Mouse (Mus musculus) MEL (cell line): ENCODE data around the gene Lurap1l. TPM values are rescaled to one million over a fixed set of nuclear protein-coding genes. Genes with fewer than 3 reads are reported as not detected.

Source experiments
- DNase-seq: peaks from one replicate; pipeline ENCODE4 v3.0.0; 2011; ENCODE audit warnings: low read depth, low spot score
- H3K27ac ChIP-seq: 2 replicates; pipeline ENCODE4 v1.5.1; 2012; ENCODE audit warnings: low read depth, mild to moderate bottlenecking, control low read depth, low read length, moderate library complexity; ENCODE audit not compliant: control insufficient read depth
- H3K27me3 ChIP-seq, 2 experiments: fragments of 150-350 bp in 1 of 2; sonication (generic) in 1 of 2; 2 replicates each; pipeline ENCODE4 v1.6.1; 2012; ENCODE audit warnings: low read length in 2 of 2, mild to moderate bottlenecking in 2 of 2, improper control_type of control experiment in 1 of 2, moderate library complexity in 1 of 2; ENCODE audit not compliant: insufficient read depth in 2 of 2, control insufficient read depth in 1 of 2
- H3K36me3 ChIP-seq, 2 experiments: 2 replicates each; pipeline ENCODE4 v1.6.1; 2012 to 2014; ENCODE audit warnings: low read length in 2 of 2, improper control_type of control experiment in 1 of 2, inconsistent platforms in 1 of 2, mild to moderate bottlenecking in 1 of 2; ENCODE audit not compliant: insufficient read depth in 2 of 2, control insufficient read depth in 1 of 2
- H3K4me1 ChIP-seq, 2 experiments: fragments of 150-350 bp in 1 of 2; sonication (generic) in 1 of 2; 2 replicates each; pipeline ENCODE4 v1.6.1; 2012; ENCODE audit warnings: low read length in 2 of 2, improper control_type of control experiment in 1 of 2, mild to moderate bottlenecking in 1 of 2; ENCODE audit not compliant: insufficient read depth in 2 of 2, control insufficient read depth in 1 of 2
- H3K4me3 ChIP-seq, 2 experiments: fragments of 150-350 bp in 1 of 2; sonication (generic) in 1 of 2; 2 replicates each; pipeline ENCODE4 v1.5.1; 2012; ENCODE audit warnings: low read depth in 2 of 2, low read length in 2 of 2, mild to moderate bottlenecking in 2 of 2, moderate library complexity in 2 of 2, control low read depth in 1 of 2, improper control_type of control experiment in 1 of 2; ENCODE audit not compliant: control insufficient read depth in 1 of 2, insufficient read depth in 1 of 2
- H3K79me2 ChIP-seq: 2 replicates; pipeline ENCODE4 v1.6.1; 2012; ENCODE audit warnings: mild to moderate bottlenecking, low read length, moderate library complexity; ENCODE audit not compliant: control insufficient read depth, poor library complexity, insufficient read depth
- H3K9ac ChIP-seq: 2 replicates; pipeline ENCODE4 v1.6.1; 2012; ENCODE audit warnings: low read depth, mild to moderate bottlenecking, control low read depth, low read length, moderate library complexity; ENCODE audit not compliant: control insufficient read depth, poor library complexity, severe bottlenecking
- H3K9me3 ChIP-seq: fragments of 150-350 bp; sonication (generic); replicated peaks from 2 replicates; pipeline ENCODE4 v1.6.1; 2012; ENCODE audit warnings: mild to moderate bottlenecking, low read length, improper control_type of control experiment, moderate library complexity; ENCODE audit not compliant: insufficient read depth
- BHLHE40 ChIP-seq: IDR thresholded peaks from 2 replicates; pipeline ENCODE4 v1.6.1; 2012; ENCODE audit warnings: low read depth, mild to moderate bottlenecking, inconsistent platforms, low read length, improper control_type of control experiment, borderline replicate concordance
- CHD1 ChIP-seq: IDR thresholded peaks from 2 replicates; pipeline ENCODE4 v1.6.1; 2012; ENCODE audit warnings: low read depth, mild to moderate bottlenecking, inconsistent platforms, low read length, improper control_type of control experiment
- CHD2 ChIP-seq: IDR thresholded peaks from 2 replicates; pipeline ENCODE4 v1.6.1; 2011; ENCODE audit warnings: low read length, improper control_type of control experiment
- CTCF ChIP-seq, 3 experiments: IDR thresholded peaks in 2 of 3; conservative IDR thresholded peaks in 1 of 3; 2 replicates each; pipeline ENCODE4 v1.5.1; 2011 to 2012; ENCODE audit warnings: low read length in 3 of 3, low read depth in 2 of 3, mild to moderate bottlenecking in 2 of 3, improper control_type of control experiment in 1 of 3, inconsistent platforms in 1 of 3, mixed read lengths in 1 of 3, moderate library complexity in 1 of 3; ENCODE audit not compliant: control insufficient read depth in 1 of 3, insufficient read depth in 1 of 3, poor library complexity in 1 of 3, severe bottlenecking in 1 of 3
- E2F4 ChIP-seq: IDR thresholded peaks from 2 replicates; pipeline ENCODE4 v1.6.1; 2011; ENCODE audit warnings: low read depth, low read length, improper control_type of control experiment, borderline replicate concordance
- ELF1 ChIP-seq: IDR thresholded peaks from 2 replicates; pipeline ENCODE4 v1.6.1; 2014; ENCODE audit warnings: low read depth, mild to moderate bottlenecking, inconsistent platforms, low read length, improper control_type of control experiment, moderate library complexity
- ETS1 ChIP-seq: IDR thresholded peaks from 2 replicates; pipeline ENCODE4 v1.6.1; 2012; ENCODE audit warnings: low read depth, mild to moderate bottlenecking, inconsistent platforms, low read length, improper control_type of control experiment, moderate library complexity
- KAT2A ChIP-seq: conservative IDR thresholded peaks from 2 replicates; pipeline ENCODE4 v1.6.1; 2012; ENCODE audit warnings: low read depth, low read length, improper control_type of control experiment, inconsistent platforms
- MAFK ChIP-seq: IDR thresholded peaks from 2 replicates; pipeline ENCODE4 v1.6.1; 2011; ENCODE audit warnings: low read depth, mild to moderate bottlenecking, low read length, improper control_type of control experiment, borderline replicate concordance
- MYB ChIP-seq: IDR thresholded peaks from 2 replicates; pipeline ENCODE4 v1.6.1; 2011; ENCODE audit warnings: mild to moderate bottlenecking, low read depth, low read length, improper control_type of control experiment
- MYC ChIP-seq: IDR thresholded peaks from 2 replicates; pipeline ENCODE4 v1.6.1; 2011; ENCODE audit warnings: low read depth, mild to moderate bottlenecking, low read length, improper control_type of control experiment, moderate library complexity
- NELFE ChIP-seq: IDR thresholded peaks from 2 replicates; pipeline ENCODE4 v1.6.1; 2011; ENCODE audit warnings: low read depth, low read length, improper control_type of control experiment
- POLR2A ChIP-seq, 2 experiments: IDR thresholded peaks; 2 replicates each; pipeline ENCODE4 v1.6.1; 2011 to 2012; ENCODE audit warnings: low read length in 2 of 2, mild to moderate bottlenecking in 2 of 2, control low read depth in 1 of 2, improper control_type of control experiment in 1 of 2, low read depth in 1 of 2, moderate library complexity in 1 of 2; ENCODE audit not compliant: control insufficient read depth in 1 of 2, insufficient read depth in 1 of 2, poor library complexity in 1 of 2
- SIN3A ChIP-seq: IDR thresholded peaks from 2 replicates; pipeline ENCODE4 v1.6.1; 2012; ENCODE audit warnings: low read length, improper control_type of control experiment, inconsistent platforms
- SMC3 ChIP-seq: IDR thresholded peaks from 2 replicates; pipeline ENCODE4 v1.6.1; 2011; ENCODE audit warnings: low read depth, low read length, improper control_type of control experiment
- TBP ChIP-seq: IDR thresholded peaks from 2 replicates; pipeline ENCODE4 v1.8.0; 2011; ENCODE audit warnings: low read depth, low read length, improper control_type of control experiment
- UBTF ChIP-seq: IDR thresholded peaks from 2 replicates; pipeline ENCODE4 v1.6.1; 2012; ENCODE audit warnings: low read depth, mild to moderate bottlenecking, inconsistent platforms, low read length, improper control_type of control experiment, moderate library complexity, borderline replicate concordance; ENCODE audit not compliant: insufficient read depth
- USF1 ChIP-seq: IDR thresholded peaks from 2 replicates; pipeline ENCODE4 v1.6.1; 2014; ENCODE audit warnings: low read depth, mild to moderate bottlenecking, inconsistent platforms, low read length, improper control_type of control experiment, moderate library complexity
- USF2 ChIP-seq, 2 experiments: IDR thresholded peaks; 2 replicates each; pipeline ENCODE4 v1.6.1; 2011 to 2012; ENCODE audit warnings: improper control_type of control experiment in 2 of 2, low read length in 2 of 2, borderline replicate concordance in 1 of 2, inconsistent platforms in 1 of 2, low read depth in 1 of 2, mild to moderate bottlenecking in 1 of 2; ENCODE audit not compliant: insufficient read depth in 1 of 2
- ZKSCAN1 ChIP-seq: IDR thresholded peaks from 2 replicates; pipeline ENCODE4 v1.6.1; 2012; ENCODE audit warnings: low read depth, mild to moderate bottlenecking, inconsistent platforms, low read length, improper control_type of control experiment, moderate library complexity
- ZMIZ1 ChIP-seq: IDR thresholded peaks from 2 replicates; pipeline ENCODE4 v1.6.1; 2012; ENCODE audit warnings: low read depth, mild to moderate bottlenecking, inconsistent platforms, low read length, improper control_type of control experiment, moderate library complexity
- ZNF384 ChIP-seq: IDR thresholded peaks from 2 replicates; pipeline ENCODE4 v1.6.1; 2012; ENCODE audit warnings: low read depth, mild to moderate bottlenecking, inconsistent platforms, low read length, improper control_type of control experiment
- polyA plus RNA-seq, 2 experiments: library from polyadenylated mRNA; stranded (reverse) in 1 of 2; unstranded in 1 of 2; fragments of >175 nt in 1 of 2; fragments of >200 nt in 1 of 2; gene quantifications; 2 replicates each; pipeline versions ENCODE4 v1.2.1 to v1.2.4; 2012; ENCODE audit warnings: low replicate concordance in 2 of 2, low read depth in 1 of 2; ENCODE audit not compliant: insufficient read length in 2 of 2, insufficient read depth in 1 of 2, missing spikeins in 1 of 2
- total RNA-seq: library from RNA; depleted of rRNA; stranded (reverse); fragments of 300-350 nt; gene quantifications from 2 replicates; pipeline ENCODE4 v1.2.3, GENCODE M21; 2012

Lurap1l gene
- total and polyA plus RNA-seq, 3 experiments = not detected

DNA sequence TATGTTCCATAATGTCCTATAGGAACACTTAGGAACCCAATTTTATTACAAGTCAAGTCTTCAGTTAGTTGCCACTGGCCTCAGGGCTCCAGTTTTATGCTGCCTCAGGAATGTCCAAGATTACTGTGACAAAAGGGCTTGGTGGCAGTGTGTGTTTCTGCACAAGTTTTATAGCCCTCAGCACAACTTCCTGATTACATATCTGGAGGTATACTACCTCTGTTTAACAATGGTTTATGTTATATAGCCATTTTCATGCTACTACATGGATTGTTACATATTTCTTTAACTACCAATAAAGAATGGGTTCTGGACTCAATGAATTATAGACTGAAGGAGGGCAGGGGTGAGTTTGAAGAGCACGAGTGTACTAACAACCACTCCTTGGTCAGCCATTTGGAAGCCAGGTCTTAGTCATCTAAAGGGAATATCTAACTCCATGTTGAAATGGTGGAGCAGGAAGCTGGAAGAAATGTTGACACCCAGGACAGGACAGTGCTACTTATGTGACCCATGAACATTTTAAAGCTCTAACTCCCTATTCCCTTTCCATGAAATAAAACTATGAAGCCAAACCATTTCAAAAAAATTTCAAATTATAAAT lies 28.3 kb upstream of the Lurap1l start:
- no peaks in the 10 kb centered on the region for H3K79me2 ChIP-seq
- no peak overlapping the region for H3K9ac ChIP-seq
- H3K4me1 ChIP-seq = no peaks in the 10 kb centered on the region
- no peaks in the 10 kb centered on the region for H3K9me3 ChIP-seq
- H3K27ac ChIP-seq = no peak overlapping the region
- no peak overlapping the region for H3K4me3 ChIP-seq
- TF ChIP-seq E2F4 = no peak
- TF ChIP-seq ELF1 = no peak
- TF ChIP-seq USF1 = no peak
- no peak for TF ChIP-seq MAFK
- no peak for TF ChIP-seq CTCF (IDR thresholded peaks at IDR 0.05 in 2 of 3, conservative IDR thresholded peaks at IDR 0.05 in 1 of 3; ENCODE audit: control insufficient read depth in 1 of 3, insufficient read depth in 1 of 3, low read depth in 2 of 3, low read length in 3 of 3, poor library complexity in 1 of 3, severe bottlenecking in 1 of 3)
- no peak for TF ChIP-seq KAT2A
- TF ChIP-seq ZMIZ1 = no peak
- TF ChIP-seq SIN3A = no peak
- TF ChIP-seq TBP = no peak
- no peak for TF ChIP-seq UBTF
- TF ChIP-seq MYC = no peak
- TF ChIP-seq MYB = no peak
- no peak for TF ChIP-seq POLR2A (IDR thresholded peaks at IDR 0.05; ENCODE audit: control insufficient read depth in 1 of 2, insufficient read depth in 1 of 2, low read depth in 1 of 2, low read length in 2 of 2, poor library complexity in 1 of 2)
- no peak for TF ChIP-seq CHD1
- TF ChIP-seq USF2 (IDR thresholded peaks at IDR 0.05; ENCODE audit: borderline replicate concordance in 1 of 2, insufficient read depth in 1 of 2, low read depth in 1 of 2, low read length in 2 of 2) = no peak
- TF ChIP-seq NELFE = no peak
- no peak for TF ChIP-seq ETS1
- TF ChIP-seq CHD2 = no peak
- no peak for TF ChIP-seq ZKSCAN1
- DNase-seq = no peak
- no peaks in the 10 kb centered on the region for H3K36me3 ChIP-seq
- H3K27me3 ChIP-seq = no peaks in the 10 kb centered on the region

DNA sequence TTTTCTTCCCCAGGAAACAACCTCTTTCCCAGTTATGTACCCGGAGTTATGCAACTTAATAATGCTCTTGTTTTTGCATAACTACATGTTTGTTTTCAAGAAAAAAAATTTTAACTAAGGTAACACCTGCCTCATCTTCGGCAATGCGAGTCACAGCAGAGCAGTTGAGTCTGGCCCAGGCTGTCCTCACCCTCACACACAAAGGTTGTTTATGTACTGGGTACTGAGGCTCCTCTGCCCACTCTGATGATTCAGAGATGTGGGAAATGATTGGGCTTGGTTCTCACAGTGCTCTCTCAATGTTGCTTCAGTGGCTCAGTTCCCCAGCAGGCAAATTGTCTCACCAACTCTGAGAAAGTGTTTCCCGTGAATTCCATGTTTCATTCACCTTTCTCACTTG lies 23.8 kb upstream of the Lurap1l start:
- DNase-seq = no peak
- Histone ChIP-seq H3K27ac (no peak overlapping the region), H3K4me3 (no peak overlapping the region), H3K9me3 (no peaks in the 10 kb centered on the region), H3K4me1 (no peaks in the 10 kb centered on the region), H3K36me3 (no peaks in the 10 kb centered on the region), H3K27me3 (no peaks in the 10 kb centered on the region), H3K79me2 (no peaks in the 10 kb centered on the region), H3K9ac (no peak overlapping the region)
- TF ChIP-seq BHLHE40 (no peak), MYB (no peak), SMC3 (no peak), ZNF384 (no peak), TBP (no peak), E2F4 (no peak)
